Mouse (Mus musculus): ENCODE measurements around the gene Shroom4.

- TF ChIP-seq CTCF (IDR thresholded peaks at IDR 0.05; ENCODE audit: low read depth) (no peak), EP300 (optimal IDR thresholded peaks at IDR 0.05) (no peak)
Observed at GRCm38 (mm10) chrX:6537689-6538088, 138.0 kb downstream of the Shroom4 start.
